Mouse (Mus musculus) ES-Bruce4 (cell line): ENCODE measurements around the gene Zfp689. TPM values are rescaled to one million over a fixed set of nuclear protein-coding genes. Genes with fewer than 3 reads are reported as not detected.

ENCODE experiments used
- H3K27ac ChIP-seq: 2 replicates; pipeline ENCODE4 v1.5.1; 2012; ENCODE audit warnings: low read length, inconsistent platforms; ENCODE audit not compliant: insufficient read depth
- H3K27me3 ChIP-seq: 2 replicates; pipeline ENCODE4 v1.6.1; 2012; ENCODE audit warnings: mild to moderate bottlenecking, low read length, inconsistent platforms; ENCODE audit not compliant: control insufficient read depth, poor library complexity, insufficient read depth, severe bottlenecking
- H3K36me3 ChIP-seq: 2 replicates; pipeline ENCODE4 v1.6.1; 2012; ENCODE audit warnings: inconsistent platforms, mild to moderate bottlenecking, low read length, moderate library complexity; ENCODE audit not compliant: control insufficient read depth, poor library complexity, insufficient read depth, severe bottlenecking
- H3K4me1 ChIP-seq: one replicate; pipeline ENCODE4 v1.8.1; 2011; ENCODE audit warnings: low read length; ENCODE audit not compliant: control insufficient read depth, insufficient read depth
- H3K4me3 ChIP-seq: 2 replicates; pipeline ENCODE4 v1.5.1; 2011; ENCODE audit warnings: low read depth, mild to moderate bottlenecking, low read length
- H3K9ac ChIP-seq: 2 replicates; pipeline ENCODE4 v1.6.1; 2012; ENCODE audit warnings: low read depth, mild to moderate bottlenecking, inconsistent platforms; ENCODE audit not compliant: poor library complexity, severe bottlenecking
- H3K9me3 ChIP-seq: replicated peaks from 2 replicates; pipeline ENCODE4 v1.6.1; 2012; ENCODE audit warnings: mild to moderate bottlenecking, low read length, inconsistent platforms; ENCODE audit not compliant: control insufficient read depth, poor library complexity, insufficient read depth, severe bottlenecking
- CTCF ChIP-seq: IDR thresholded peaks from one replicate; pipeline ENCODE4 v1.8.1; 2011; ENCODE audit warnings: low read depth, low read length
- EP300 ChIP-seq: IDR thresholded peaks from 2 replicates; pipeline ENCODE4 v1.6.1; 2011; ENCODE audit warnings: low read depth, low read length; ENCODE audit not compliant: insufficient read depth
- POLR2A ChIP-seq: IDR thresholded peaks from one replicate; pipeline ENCODE4 v1.8.1; 2011; ENCODE audit warnings: low read length; ENCODE audit not compliant: insufficient read depth
- polyA plus RNA-seq: library from polyadenylated mRNA; stranded (reverse); fragments of >200 nt; gene quantifications from 2 replicates; pipeline ENCODE4 v1.2.4, GENCODE M21; 2011; ENCODE audit warnings: low read depth; ENCODE audit not compliant: missing spikeins, insufficient read depth, insufficient read length

Zfp689 gene
- polyA plus RNA-seq, 1 experiment = 2.7 TPM

DNA sequence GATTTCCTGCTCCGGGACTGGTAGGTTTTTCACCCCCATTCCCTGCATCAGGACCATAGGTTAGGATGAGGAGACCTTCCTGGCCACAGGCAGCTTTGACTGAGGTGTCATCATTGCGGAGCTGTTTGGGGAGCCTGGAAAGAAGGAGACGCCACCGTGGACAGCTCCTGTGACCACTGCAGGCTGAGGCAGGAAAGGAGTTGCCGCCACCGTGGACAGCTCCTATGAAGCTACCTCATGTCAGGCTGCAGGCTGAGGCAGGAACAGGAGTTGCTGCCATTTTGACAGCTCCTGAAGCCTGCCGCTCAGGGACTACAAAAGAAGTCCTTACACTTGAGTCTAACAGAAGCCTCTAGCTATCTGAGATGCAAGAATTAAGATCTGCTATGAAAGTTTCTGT lies 5.9 kb upstream of the Zfp689 start:
- H3K27me3 ChIP-seq = no peaks in the 10 kb centered on the region
- H3K36me3 ChIP-seq = peaks cover 11% of the 10 kb centered on the region

DNA sequence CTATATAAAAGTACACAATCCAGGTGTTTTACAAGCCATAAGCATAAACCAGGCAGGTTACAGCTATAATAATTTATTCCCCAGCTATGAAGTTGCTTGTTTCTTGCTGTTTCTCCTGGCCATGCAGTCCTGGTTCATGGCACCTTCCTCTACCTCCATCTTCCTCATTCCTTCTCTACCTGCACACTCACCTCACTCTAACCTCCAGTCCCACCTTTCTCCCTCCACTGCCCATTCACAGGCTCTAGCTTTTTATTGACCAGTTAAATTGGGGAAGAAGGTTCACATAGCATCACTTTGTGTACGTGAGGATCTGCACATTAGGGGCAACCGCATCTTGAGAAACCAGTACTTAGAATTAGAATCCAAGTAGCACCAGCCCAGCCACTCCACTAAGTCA lies 4.1 kb upstream of the Zfp689 start:
- Histone ChIP-seq H3K4me3 (no peak overlapping the region), H3K36me3 (peaks cover 8% of the 10 kb centered on the region), H3K9me3 (peaks cover 11% of the 10 kb centered on the region), H3K9ac (no peak overlapping the region), H3K27me3 (no peaks in the 10 kb centered on the region), H3K4me1 (no peaks in the 10 kb centered on the region), H3K27ac (no peak overlapping the region)
- TF ChIP-seq EP300 (no peak), POLR2A (no peak), CTCF (no peak)

More for the DNA sequence above, 5.9 kb upstream of the Zfp689 start:
- Histone ChIP-seq H3K27ac (no peak overlapping the region), H3K4me3 (no peak overlapping the region), H3K9me3 (peaks cover 23% of the 10 kb centered on the region), H3K9ac (no peak overlapping the region), H3K4me1 (no peaks in the 10 kb centered on the region)
- TF ChIP-seq EP300 = no peak
- no peak for TF ChIP-seq CTCF
- TF ChIP-seq POLR2A = no peak

DNA sequence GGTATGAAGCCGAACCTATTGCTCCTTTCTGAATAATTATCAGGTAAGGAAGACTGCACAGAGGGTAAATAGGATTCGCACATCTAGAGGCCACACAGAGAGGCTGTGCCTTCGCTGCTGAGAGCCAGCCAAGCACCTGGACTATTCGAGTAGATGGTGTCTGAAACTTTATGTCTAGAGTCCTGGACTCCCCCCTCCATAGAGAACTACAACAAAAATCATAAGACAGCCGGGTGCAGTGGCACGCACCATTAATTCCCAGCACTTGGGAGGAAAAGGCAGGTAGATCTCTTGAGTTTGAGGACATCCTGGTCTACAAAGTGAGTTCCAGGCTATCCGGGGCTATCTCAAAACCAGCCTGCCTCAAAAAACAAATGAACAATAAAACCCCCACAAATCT lies 1.0 kb upstream of the Zfp689 start:
- Histone ChIP-seq H3K27ac (peak overlapping the region; percentile 76; the same call in 1 of the 2 replicates), H3K27me3 (no peaks in the 10 kb centered on the region), H3K4me1 (no peaks in the 10 kb centered on the region), H3K9me3 (no peaks in the 10 kb centered on the region), H3K9ac (peak overlapping the region; percentile 89; the same call in 1 of the 2 replicates), H3K36me3 (0 out of 2 replicates have a peak, but pooled peaks cover 3% of the 10 kb centered on the region), H3K4me3 (no peak overlapping the region; the same call in 1 of the 2 replicates)
- TF ChIP-seq POLR2A = no peak
- no peak for TF ChIP-seq CTCF
- TF ChIP-seq EP300 = no peak

DNA sequence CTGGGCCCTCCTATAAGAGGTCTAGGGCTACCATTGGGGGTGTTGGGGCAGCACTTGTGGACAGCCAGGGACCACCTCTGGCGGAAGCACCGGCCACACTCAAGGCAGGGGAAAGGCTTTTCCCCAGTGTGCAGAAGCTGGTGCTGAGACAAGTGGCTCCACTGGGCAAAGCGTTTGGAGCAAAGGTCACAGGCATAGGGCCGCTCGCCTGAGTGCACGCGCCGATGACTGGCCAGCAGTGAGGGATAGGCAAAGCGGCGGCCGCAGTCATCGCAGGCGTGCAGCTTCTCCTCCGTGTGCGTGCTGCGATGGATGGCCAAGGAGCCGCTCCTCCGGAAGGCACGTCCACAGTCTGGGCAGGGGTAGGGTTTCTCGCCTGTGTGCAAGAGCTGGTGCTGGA lies 5.0 kb downstream of the Zfp689 start:
- no peak overlapping the region for H3K27ac ChIP-seq
- TF ChIP-seq POLR2A (no peak), CTCF (no peak), EP300 (no peak)
- no peaks in the 10 kb centered on the region for H3K9me3 ChIP-seq
- no peaks in the 10 kb centered on the region for H3K27me3 ChIP-seq
- H3K4me1 ChIP-seq = no peaks in the 10 kb centered on the region
- peak overlapping the region; percentile 27 for H3K4me3 ChIP-seq
- no peaks in the 10 kb centered on the region for H3K36me3 ChIP-seq
- peak overlapping the region; percentile 25 for H3K9ac ChIP-seq

DNA sequence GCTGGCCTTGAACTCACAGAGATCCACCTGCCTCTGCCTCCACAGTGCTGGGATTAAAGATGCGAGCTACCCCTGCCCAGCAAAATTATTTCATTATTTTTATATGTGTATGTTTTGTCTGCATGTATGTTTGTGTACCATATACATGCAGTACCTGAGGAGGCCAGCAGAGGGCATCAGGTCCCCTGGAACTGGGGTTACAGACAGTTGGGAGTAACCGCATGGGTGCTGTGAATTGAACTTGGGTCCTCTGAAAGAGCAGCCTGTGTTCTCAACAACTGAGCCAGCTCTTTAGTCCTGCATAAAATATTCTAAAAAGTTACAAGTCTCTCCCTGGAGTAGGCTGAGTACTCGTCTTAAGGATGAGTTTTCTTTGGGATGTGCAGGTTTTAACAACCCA lies 11.2 kb downstream of the Zfp689 start:
- H3K4me1 ChIP-seq = no peaks in the 10 kb centered on the region
- H3K36me3 ChIP-seq = no peaks in the 10 kb centered on the region
- no peaks in the 10 kb centered on the region for H3K9me3 ChIP-seq
- no peaks in the 10 kb centered on the region for H3K27me3 ChIP-seq
- H3K27ac ChIP-seq = no peak overlapping the region
- no peak overlapping the region for H3K9ac ChIP-seq
- H3K4me3 ChIP-seq = no peak overlapping the region
- TF ChIP-seq CTCF (peak; percentile 64), POLR2A (no peak)

DNA sequence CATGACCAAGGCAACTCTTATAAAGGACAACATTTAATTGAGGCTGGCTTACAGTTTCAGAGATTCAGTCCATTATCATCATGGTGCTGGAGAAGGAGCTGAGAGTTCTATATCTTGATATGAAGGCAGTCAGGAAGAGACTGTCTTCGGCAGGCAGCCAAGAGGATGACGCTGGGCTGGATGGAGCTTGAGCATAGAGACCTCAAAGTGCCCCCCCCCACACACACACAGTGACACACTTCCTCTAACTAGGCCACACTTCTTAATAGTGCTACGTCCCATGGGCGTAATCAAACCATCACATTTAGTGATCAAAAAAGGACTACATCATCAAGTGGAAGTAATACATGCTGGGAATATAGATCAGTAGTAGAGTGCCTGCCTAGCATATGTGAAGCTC lies 13.8 kb downstream of the Zfp689 start:
- no peak for TF ChIP-seq POLR2A
- TF ChIP-seq EP300 = no peak
- TF ChIP-seq CTCF = no peak
- H3K27me3 ChIP-seq = no peaks in the 10 kb centered on the region

More for the DNA sequence above, 13.8 kb downstream of the Zfp689 start:
- no peak overlapping the region for H3K4me3 ChIP-seq
- no peak overlapping the region for H3K27ac ChIP-seq
- H3K9ac ChIP-seq = no peak overlapping the region
- H3K36me3 ChIP-seq = no peaks in the 10 kb centered on the region
- H3K9me3 ChIP-seq = no peaks in the 10 kb centered on the region
- no peaks in the 10 kb centered on the region for H3K4me1 ChIP-seq
